Mouse (Mus musculus): ENCODE measurements around the gene Nsmce4a. TPM values are rescaled to one million over a fixed set of nuclear protein-coding genes. Genes with fewer than 3 reads are reported as not detected.
A peak's percentile ranks its signal among the peaks of the same experiment; 100 is the strongest.
"Not testable (repeated sequence)": the region's sequence is repeated elsewhere in the genome, so short reads cannot be mapped to it uniquely, and the experiment has no call there.

The Nsmce4a gene
- polyA plus RNA-seq, 1 experiment from 2014 or later = 239 TPM

DNA sequence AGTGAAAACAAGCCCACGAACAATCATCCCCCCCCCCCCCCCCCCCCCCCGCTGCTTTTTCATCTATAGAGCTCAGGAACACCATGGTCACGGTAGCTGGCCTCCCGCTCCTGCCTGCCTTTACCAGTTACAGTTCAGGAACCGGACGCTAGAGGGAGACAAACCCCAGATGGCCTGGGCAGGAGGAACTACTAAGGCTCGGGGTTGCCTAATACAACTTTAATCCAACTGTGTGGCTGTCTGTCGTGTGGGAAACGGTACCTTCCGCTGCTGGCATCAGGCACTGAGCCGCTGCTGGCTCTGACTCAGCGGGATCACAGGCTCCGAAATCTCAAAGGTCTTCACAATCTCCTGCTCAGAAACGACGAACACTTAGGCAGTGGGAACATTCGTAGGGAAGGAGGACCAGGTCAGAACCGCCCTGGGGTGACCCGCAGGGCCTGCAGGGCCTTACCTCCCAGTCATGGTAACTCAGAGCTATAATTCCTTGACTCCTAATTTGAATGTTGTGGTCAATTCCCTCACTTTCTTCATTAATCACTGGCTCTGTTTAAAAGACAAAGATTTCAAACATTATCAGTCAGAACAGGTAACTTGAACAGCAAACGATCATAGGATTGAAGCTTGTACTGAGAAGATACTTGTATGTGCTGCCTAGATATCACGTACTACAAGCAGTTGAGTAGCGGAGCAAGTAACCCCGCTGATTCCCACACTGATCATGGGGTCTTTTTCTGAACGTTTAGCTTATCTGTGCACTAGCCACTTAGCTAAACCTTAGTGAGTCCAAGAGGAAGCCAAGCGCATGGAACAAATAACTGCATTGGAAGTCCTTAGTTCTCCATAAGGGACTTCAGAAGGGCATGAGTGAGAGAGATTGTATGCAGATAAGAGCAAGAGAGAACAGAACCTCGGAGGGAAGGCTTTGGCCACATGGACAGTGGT is 39.3 kb downstream of the Nsmce4a start:
- Histone ChIP-seq H3K9me3 (ENCODE audit: control insufficient read depth, low read length) (no peaks in the 10 kb centered on the region), H3K4me1 (ENCODE audit: control insufficient read depth, insufficient read depth, low read length) (no peaks in the 10 kb centered on the region), H3K4me2 (no peak overlapping the region), H3K9ac (ENCODE audit: low read length) (no peak overlapping the region), H3K36me3 (ENCODE audit: control insufficient read depth, insufficient read depth, low read length) (peaks cover 13% of the 10 kb centered on the region), H3K27ac (ENCODE audit: low read depth, low read length) (no peak overlapping the region), H3K4me3 (ENCODE audit: low read depth, low read length) (no peak overlapping the region), H3K27me3 (ENCODE audit: control insufficient read depth, insufficient read depth, low read length) (no peaks in the 10 kb centered on the region)
- peak; percentile 69 for ATAC-seq (ENCODE audit: low FRiP score)
- DNase-seq (ENCODE audit: low spot score, missing footprints) = peak; percentile 99
- 49% methylated on average over 23 of the region's 25 CpGs for WGBS

GRCm38 (mm10) chr7:130531138-130531537 is 41.8 kb downstream of the Nsmce4a start:
- not testable (repeated sequence) for H3K36me3 ChIP-seq (ENCODE audit: control insufficient read depth, insufficient read depth, low read length)

GRCm38 (mm10) chr7:130527306-130527705 is 45.6 kb downstream of the Nsmce4a start:
- 84% methylated on average over 9 of the region's 9 CpGs for WGBS
- ATAC-seq (ENCODE audit: low FRiP score) = no peak
- Histone ChIP-seq H3K27ac (ENCODE audit: low read depth, low read length) (no peak overlapping the region), H3K36me3 (ENCODE audit: control insufficient read depth, insufficient read depth, low read length) (peaks cover 8% of the 10 kb centered on the region), H3K9me3 (ENCODE audit: control insufficient read depth, low read length) (no peaks in the 10 kb centered on the region), H3K4me3 (ENCODE audit: low read depth, low read length) (no peak overlapping the region), H3K4me2 (no peak overlapping the region), H3K9ac (ENCODE audit: low read length) (no peak overlapping the region), H3K4me1 (ENCODE audit: control insufficient read depth, insufficient read depth, low read length) (no peaks in the 10 kb centered on the region), H3K27me3 (ENCODE audit: control insufficient read depth, insufficient read depth, low read length) (no peaks in the 10 kb centered on the region)
- no peak for DNase-seq (ENCODE audit: low spot score, missing footprints)

More at GRCm38 (mm10) chr7:130531138-130531537, 41.8 kb downstream of the Nsmce4a start:
- DNase-seq (ENCODE audit: low spot score, missing footprints); ATAC-seq (ENCODE audit: low FRiP score); H3K4me1 ChIP-seq (ENCODE audit: control insufficient read depth, insufficient read depth, low read length); H3K27ac ChIP-seq (ENCODE audit: low read depth, low read length); H3K4me2 ChIP-seq; H3K9me3 ChIP-seq (ENCODE audit: control insufficient read depth, low read length); H3K27me3 ChIP-seq (ENCODE audit: control insufficient read depth, insufficient read depth, low read length); H3K4me3 ChIP-seq (ENCODE audit: low read depth, low read length); H3K9ac ChIP-seq (ENCODE audit: low read length): not testable (repeated sequence)
- WGBS = 98% methylated on average over 14 of the region's 15 CpGs

DNA sequence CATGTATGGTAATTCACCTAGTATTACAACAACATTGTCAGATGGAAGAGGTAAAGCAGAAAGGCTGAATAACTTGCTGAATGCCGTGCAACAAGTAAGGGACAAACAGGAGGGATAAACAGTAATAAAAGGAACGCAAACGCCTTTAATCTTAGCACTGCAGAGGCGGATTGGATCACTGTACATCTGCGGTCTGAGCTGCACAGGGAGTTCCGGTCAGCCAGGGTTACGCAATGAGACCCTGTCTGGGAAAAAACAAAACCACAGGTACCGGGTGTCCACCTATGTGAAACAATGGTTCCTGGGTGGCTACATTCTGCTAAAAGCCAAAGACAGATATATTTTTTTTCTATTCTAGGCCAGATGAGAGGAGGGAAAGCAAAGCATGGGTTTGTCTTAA is 49.5 kb downstream of the Nsmce4a start:
- ATAC-seq (ENCODE audit: low FRiP score) = no peak
- Histone ChIP-seq H3K27ac (ENCODE audit: low read depth, low read length) (no peak overlapping the region), H3K4me3 (ENCODE audit: low read depth, low read length) (no peak overlapping the region), H3K36me3 (ENCODE audit: control insufficient read depth, insufficient read depth, low read length) (no peaks in the 10 kb centered on the region), H3K4me1 (ENCODE audit: control insufficient read depth, insufficient read depth, low read length) (peaks cover 3% of the 10 kb centered on the region; the same call in 1 of the 2 replicates), H3K27me3 (ENCODE audit: control insufficient read depth, insufficient read depth, low read length) (no peaks in the 10 kb centered on the region), H3K9me3 (ENCODE audit: control insufficient read depth, low read length) (no peaks in the 10 kb centered on the region), H3K4me2 (no peak overlapping the region), H3K9ac (ENCODE audit: low read length) (no peak overlapping the region)
- WGBS = 93% methylated on average over 8 of the region's 8 CpGs
- no peak for DNase-seq (ENCODE audit: low spot score, missing footprints)

GRCm38 (mm10) chr7:130520812-130521422 is 52.0 kb downstream of the Nsmce4a start:
- Histone ChIP-seq H3K4me3 (ENCODE audit: low read depth, low read length) (no peak overlapping the region), H3K27me3 (ENCODE audit: control insufficient read depth, insufficient read depth, low read length) (no peaks in the 10 kb centered on the region), H3K36me3 (ENCODE audit: control insufficient read depth, insufficient read depth, low read length) (no peaks in the 10 kb centered on the region), H3K9ac (ENCODE audit: low read length) (no peak overlapping the region), H3K4me2 (no peak overlapping the region), H3K9me3 (ENCODE audit: control insufficient read depth, low read length) (no peaks in the 10 kb centered on the region), H3K4me1 (ENCODE audit: control insufficient read depth, insufficient read depth, low read length) (peaks cover 8% of the 10 kb centered on the region), H3K27ac (ENCODE audit: low read depth, low read length) (no peak overlapping the region)
- 93% methylated on average over 14 of the region's 14 CpGs for WGBS
- ATAC-seq (ENCODE audit: low FRiP score) (no peak), DNase-seq (ENCODE audit: low spot score, missing footprints) (no peak)

DNA sequence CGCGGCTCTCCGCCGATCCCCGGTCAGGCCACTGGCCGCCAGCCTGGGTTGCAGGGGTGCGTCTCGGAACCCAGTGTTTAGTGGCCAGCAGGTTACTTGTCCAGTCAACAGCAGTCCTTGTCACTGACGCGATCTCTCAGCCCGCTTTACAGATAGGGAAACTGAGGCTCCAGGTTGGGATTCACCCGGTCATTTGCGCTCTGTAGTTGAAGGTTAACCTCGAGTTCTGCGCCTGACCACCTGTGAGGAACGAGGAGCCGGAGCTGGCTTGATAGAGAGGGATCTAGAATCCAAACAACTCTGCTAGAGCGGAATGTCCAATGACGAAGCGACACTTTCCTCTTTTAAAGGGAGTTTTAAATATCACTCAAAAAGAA is 52.9 kb downstream of the Nsmce4a start, which contains the start of gene Ate1:
TSS of gene Ate1 (minus strand) at position 321 of the 377 bp plus-strand sequence.
- ATAC-seq (ENCODE audit: low FRiP score) = no peak
- H3K4me3 ChIP-seq (ENCODE audit: low read depth, low read length) = peak within 1 kb of the TSS; percentile 86
- WGBS = 23% methylated on average over 20 of the region's 20 CpGs
- H3K4me1 ChIP-seq (ENCODE audit: control insufficient read depth, insufficient read depth, low read length) = peaks cover 8% of the 10 kb centered on the region
- DNase-seq (ENCODE audit: low spot score, missing footprints) = no peak
- H3K9ac ChIP-seq (ENCODE audit: low read length) = peak within 1 kb of the TSS; percentile 97
- H3K4me2 ChIP-seq = peak within 1 kb of the TSS; percentile 81
- H3K9me3 ChIP-seq (ENCODE audit: control insufficient read depth, low read length) = no peaks in the 10 kb centered on the region
- H3K27me3 ChIP-seq (ENCODE audit: control insufficient read depth, insufficient read depth, low read length) = no peaks in the 10 kb centered on the region
- H3K27ac ChIP-seq (ENCODE audit: low read depth, low read length) = peak within 1 kb of the TSS; percentile 97
- H3K36me3 ChIP-seq (ENCODE audit: control insufficient read depth, insufficient read depth, low read length) = no peaks in the 10 kb centered on the region

DNA sequence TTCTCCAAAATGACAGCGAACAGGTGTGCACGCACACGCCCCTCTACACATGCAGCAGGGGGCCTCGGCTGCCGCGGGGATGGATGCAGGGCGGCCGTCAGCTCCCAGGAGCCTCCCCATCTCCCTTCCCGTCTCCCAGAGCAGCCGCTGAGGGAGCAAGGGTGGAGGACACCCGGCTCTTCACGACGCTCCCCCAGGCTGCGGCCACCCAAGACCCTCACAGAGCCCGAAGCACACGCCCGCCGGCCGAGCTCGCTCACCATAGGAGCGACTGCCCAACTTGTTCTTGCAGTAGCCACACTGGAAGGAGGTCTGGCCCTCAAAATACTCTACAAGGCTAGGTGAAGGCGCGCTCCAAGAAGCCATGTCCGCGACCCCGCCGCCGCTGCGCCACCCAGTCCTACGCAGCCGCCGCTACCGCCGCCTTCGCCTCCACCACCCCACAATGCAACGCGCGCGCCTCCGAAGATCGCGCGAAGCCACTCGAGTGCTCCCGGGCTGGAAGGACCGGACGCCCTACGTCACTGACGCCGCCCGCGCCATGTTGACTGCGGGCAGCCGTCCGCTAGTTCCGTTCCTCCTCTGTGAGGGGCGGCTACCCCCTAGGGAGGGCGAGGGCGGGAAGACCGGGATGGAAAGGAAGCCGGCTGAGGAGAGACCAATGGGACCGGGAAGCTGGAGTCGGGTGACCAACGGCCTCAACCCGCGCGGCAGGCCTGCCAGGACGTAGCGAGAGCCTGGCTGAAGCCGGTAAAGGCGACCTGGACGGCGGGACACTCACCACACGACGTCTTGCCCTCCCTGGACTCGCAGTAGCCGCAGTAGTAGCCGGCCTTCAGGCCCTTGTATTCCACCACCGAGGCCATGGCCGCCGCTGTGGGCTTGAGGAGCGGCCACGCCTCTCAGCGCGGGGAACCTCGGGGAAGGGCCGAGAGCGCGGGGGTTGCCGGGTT is 53.5 kb downstream of the Nsmce4a start:
- Histone ChIP-seq H3K36me3 (ENCODE audit: control insufficient read depth, insufficient read depth, low read length) (no peaks in the 10 kb centered on the region), H3K27ac (ENCODE audit: low read depth, low read length) (peak overlapping the region; percentile 97), H3K4me2 (peak overlapping the region; percentile 81), H3K4me1 (ENCODE audit: control insufficient read depth, insufficient read depth, low read length) (peaks cover 8% of the 10 kb centered on the region), H3K4me3 (ENCODE audit: low read depth, low read length) (peak overlapping the region; percentile 86), H3K27me3 (ENCODE audit: control insufficient read depth, insufficient read depth, low read length) (no peaks in the 10 kb centered on the region), H3K9ac (ENCODE audit: low read length) (peak overlapping the region; percentile 97), H3K9me3 (ENCODE audit: control insufficient read depth, low read length) (no peaks in the 10 kb centered on the region)
- peak; percentile 100 for DNase-seq (ENCODE audit: low spot score, missing footprints)
- peak; percentile 98 for ATAC-seq (ENCODE audit: low FRiP score)
- under 1% methylated on average over 89 of the region's 90 CpGs for WGBS

- Histone ChIP-seq H3K9me3 (ENCODE audit: control insufficient read depth, low read length) (no peaks in the 10 kb centered on the region), H3K4me1 (ENCODE audit: control insufficient read depth, insufficient read depth, low read length) (peaks cover 8% of the 10 kb centered on the region), H3K4me3 (ENCODE audit: low read depth, low read length) (peak overlapping the region; percentile 86), H3K27ac (ENCODE audit: low read depth, low read length) (peak overlapping the region; percentile 97), H3K9ac (ENCODE audit: low read length) (peak overlapping the region; percentile 97), H3K4me2 (peak overlapping the region; percentile 81), H3K36me3 (ENCODE audit: control insufficient read depth, insufficient read depth, low read length) (no peaks in the 10 kb centered on the region), H3K27me3 (ENCODE audit: control insufficient read depth, insufficient read depth, low read length) (no peaks in the 10 kb centered on the region)
- 50% methylated on average over 26 of the region's 26 CpGs for WGBS
- DNase-seq (ENCODE audit: low spot score, missing footprints) (peak; percentile 90), ATAC-seq (ENCODE audit: low FRiP score) (no peak)
These were observed 54.5 kb downstream of the Nsmce4a start for GRCm38 (mm10) chr7:130518213-130519095.
